Mouse (Mus musculus) hindbrain, embryonic 15.5 days (tissue): ENCODE results near the gene Gli1. TPM values are rescaled to one million over a fixed set of nuclear protein-coding genes. Genes with fewer than 3 reads are reported as not detected.
A peak's percentile ranks its signal among the peaks of the same experiment; 100 is the strongest.

Experiments used
- ATAC-seq: fragments of 200-750 bp; cut with Nextera tagmentation; 2 replicates; pipeline ENCODE4 v1.8.0; 2017; ENCODE audit warnings: low read depth, moderate number of reproducible peaks, moderate TSS enrichment; ENCODE audit not compliant: low FRiP score
- H3K27ac ChIP-seq: fragments of 300-500 bp; sonication (generic); replicated peaks from 2 replicates; pipeline ENCODE4 v1.5.1; 2015; ENCODE audit warnings: mild to moderate bottlenecking, inconsistent platforms
- H3K27me3 ChIP-seq: fragments of 300-500 bp; sonication (generic); 2 replicates; pipeline ENCODE4 v1.6.1; 2015; ENCODE audit warnings: control low read depth, inconsistent platforms
- H3K36me3 ChIP-seq: fragments of 300-500 bp; sonication (generic); 2 replicates; pipeline ENCODE4 v1.6.1; 2015; ENCODE audit warnings: control low read depth, inconsistent platforms
- H3K4me1 ChIP-seq: fragments of 300-500 bp; sonication (generic); replicated peaks from 2 replicates; pipeline ENCODE4 v1.6.1; 2015; ENCODE audit warnings: control low read depth, inconsistent platforms
- H3K4me2 ChIP-seq: fragments of 300-500 bp; sonication (generic); 2 replicates; pipeline ENCODE4 v1.6.1; 2015; ENCODE audit warnings: moderate library complexity, mild to moderate bottlenecking, inconsistent platforms
- H3K4me3 ChIP-seq: fragments of 300-500 bp; sonication (generic); 2 replicates; pipeline ENCODE4 v1.5.1; 2015; ENCODE audit warnings: mild to moderate bottlenecking, inconsistent platforms
- H3K9ac ChIP-seq: fragments of 300-500 bp; sonication (generic); 2 replicates; pipeline ENCODE4 v1.6.1; 2015; ENCODE audit warnings: inconsistent platforms
- H3K9me3 ChIP-seq: fragments of 300-500 bp; sonication (generic); 2 replicates; pipeline ENCODE4 v1.6.1; 2016; ENCODE audit warnings: control low read depth, inconsistent platforms
- WGBS: fragments of 180-500 bp; shearing (Covaris S2); methylation state at CpG from one replicate; pipeline ENCODE4 v1.1.7; 2015; 5-methylcytosine and 5-hydroxymethylcytosine counted together
- polyA plus RNA-seq: library from polyadenylated mRNA; unstranded; fragments of >200 nt; fragmentation: Nextera tagmentation; extraction: Ambion mirVana; gene quantifications from 2 replicates; pipeline ENCODE4 v1.2.1, GENCODE M21; 2015

Gene Gli1
- polyA plus RNA-seq, 1 experiment from 2014 or later: 2.0 TPM

- Histone ChIP-seq H3K4me1 (peaks cover 7% of the 10 kb centered on the region; the same call in 1 of the 2 replicates), H3K9ac (no peak overlapping the region), H3K36me3 (no peaks in the 10 kb centered on the region), H3K9me3 (no peaks in the 10 kb centered on the region), H3K27ac (no peak overlapping the region), H3K27me3 (0 out of 2 replicates have a peak, but pooled peaks cover 3% of the 10 kb centered on the region), H3K4me2 (no peak overlapping the region), H3K4me3 (no peak overlapping the region)
- WGBS: 48% methylated on average over 10 of the region's 10 CpGs
- no peak for ATAC-seq
Measured at GRCm38 (mm10) chr10:127355336-127355735, 13.6 kb upstream of the Gli1 start.

- no peak for ATAC-seq
- Histone ChIP-seq H3K4me1 (peaks cover 8% of the 10 kb centered on the region; the same call in 1 of the 2 replicates), H3K9ac (no peak within 1 kb of the TSS), H3K36me3 (no peaks in the 10 kb centered on the region), H3K4me2 (no peak within 1 kb of the TSS), H3K27me3 (0 out of 2 replicates have a peak, but pooled peaks cover 3% of the 10 kb centered on the region), H3K9me3 (no peaks in the 10 kb centered on the region), H3K4me3 (no peak within 1 kb of the TSS), H3K27ac (no peak within 1 kb of the TSS)
- 83% methylated on average over 18 of the region's 18 CpGs for WGBS
Measured at GRCm38 (mm10) chr10:127353909-127354895, 12.4 kb upstream of the Gli1 start, which contains the start of gene Inhbe. Gene Inhbe, minus strand, starts transcription at chr10:127354411.

GRCm38 (mm10) chr10:127352766-127353165 is 11.0 kb upstream of the Gli1 start:
- 92% methylated on average over 11 of the region's 11 CpGs for WGBS
- Histone ChIP-seq H3K4me3 (no peak overlapping the region), H3K9me3 (no peaks in the 10 kb centered on the region)

GRCm38 (mm10) chr10:127352187-127352586 is 10.4 kb upstream of the Gli1 start:
- Histone ChIP-seq H3K27ac (no peak overlapping the region), H3K9me3 (no peaks in the 10 kb centered on the region), H3K36me3 (no peaks in the 10 kb centered on the region), H3K27me3 (0 out of 2 replicates have a peak, but pooled peaks cover 3% of the 10 kb centered on the region), H3K4me3 (no peak overlapping the region), H3K4me1 (peaks cover 8% of the 10 kb centered on the region; the same call in 1 of the 2 replicates), H3K4me2 (no peak overlapping the region), H3K9ac (no peak overlapping the region)
- no peak for ATAC-seq
- 86% methylated on average over 9 of the region's 9 CpGs for WGBS

More at GRCm38 (mm10) chr10:127352766-127353165, 11.0 kb upstream of the Gli1 start:
- no peak overlapping the region for H3K9ac ChIP-seq
- 0 out of 2 replicates have a peak, but pooled peaks cover 3% of the 10 kb centered on the region for H3K27me3 ChIP-seq
- no peak overlapping the region for H3K4me2 ChIP-seq
- ATAC-seq: no peak
- no peak overlapping the region for H3K27ac ChIP-seq
- peaks cover 8% of the 10 kb centered on the region; the same call in 1 of the 2 replicates for H3K4me1 ChIP-seq
- H3K36me3 ChIP-seq: no peaks in the 10 kb centered on the region

GRCm38 (mm10) chr10:127351719-127352118 is 9.9 kb upstream of the Gli1 start:
- peak; percentile 52; the same call in 1 of the 2 replicates for ATAC-seq
- no peak overlapping the region for H3K4me3 ChIP-seq
- H3K4me1 ChIP-seq: peaks cover 8% of the 10 kb centered on the region; the same call in 1 of the 2 replicates
- no peak overlapping the region for H3K4me2 ChIP-seq
- H3K27me3 ChIP-seq: 0 out of 2 replicates have a peak, but pooled peaks cover 3% of the 10 kb centered on the region
- H3K36me3 ChIP-seq: no peaks in the 10 kb centered on the region
- H3K9me3 ChIP-seq: no peaks in the 10 kb centered on the region
- WGBS: 83% methylated on average over 8 of the region's 8 CpGs
- H3K9ac ChIP-seq: no peak overlapping the region
- no peak overlapping the region for H3K27ac ChIP-seq

- Histone ChIP-seq H3K4me1 (peaks cover 8% of the 10 kb centered on the region; the same call in 1 of the 2 replicates), H3K9ac (no peak overlapping the region), H3K4me3 (no peak overlapping the region), H3K27ac (no peak overlapping the region), H3K27me3 (0 out of 2 replicates have a peak, but pooled peaks cover 3% of the 10 kb centered on the region), H3K9me3 (no peaks in the 10 kb centered on the region), H3K4me2 (peak overlapping the region; percentile 50; the same call in 1 of the 2 replicates), H3K36me3 (no peaks in the 10 kb centered on the region)
- no peak for ATAC-seq
- WGBS: 86% methylated on average over 8 of the region's 8 CpGs
Measured at GRCm38 (mm10) chr10:127351285-127351595, 9.5 kb upstream of the Gli1 start.

GRCm38 (mm10) chr10:127350594-127351284 is 9.0 kb upstream of the Gli1 start:
- Histone ChIP-seq H3K9me3 (no peaks in the 10 kb centered on the region), H3K4me3 (no peak overlapping the region), H3K27me3 (0 out of 2 replicates have a peak, but pooled peaks cover 3% of the 10 kb centered on the region), H3K4me2 (peak overlapping the region; percentile 50), H3K36me3 (no peaks in the 10 kb centered on the region), H3K27ac (no peak overlapping the region), H3K4me1 (peaks cover 8% of the 10 kb centered on the region; the same call in 1 of the 2 replicates), H3K9ac (no peak overlapping the region)
- WGBS: 15% methylated on average over 24 of the region's 24 CpGs
- ATAC-seq: peak; percentile 72

GRCm38 (mm10) chr10:127349810-127350209 is 8.0 kb upstream of the Gli1 start:
- WGBS: 76% methylated on average over 8 of the region's 8 CpGs
- Histone ChIP-seq H3K4me2 (no peak overlapping the region), H3K4me1 (peaks cover 8% of the 10 kb centered on the region; the same call in 1 of the 2 replicates), H3K4me3 (no peak overlapping the region), H3K36me3 (no peaks in the 10 kb centered on the region), H3K27me3 (0 out of 2 replicates have a peak, but pooled peaks cover 3% of the 10 kb centered on the region), H3K9me3 (no peaks in the 10 kb centered on the region), H3K9ac (no peak overlapping the region), H3K27ac (no peak overlapping the region)
- ATAC-seq: no peak

- Histone ChIP-seq H3K4me3 (no peak overlapping the region), H3K27ac (no peak overlapping the region), H3K36me3 (no peaks in the 10 kb centered on the region), H3K27me3 (0 out of 2 replicates have a peak, but pooled peaks cover 2% of the 10 kb centered on the region), H3K9me3 (no peaks in the 10 kb centered on the region), H3K4me2 (no peak overlapping the region), H3K4me1 (peaks cover 8% of the 10 kb centered on the region; the same call in 1 of the 2 replicates), H3K9ac (no peak overlapping the region)
- 63% methylated on average over 4 of the region's 4 CpGs for WGBS
- ATAC-seq: no peak
Measured at GRCm38 (mm10) chr10:127348957-127349356, 7.2 kb upstream of the Gli1 start.

GRCm38 (mm10) chr10:127346173-127346572 is 4.4 kb upstream of the Gli1 start:
- H3K4me3 ChIP-seq: no peak overlapping the region
- no peak overlapping the region for H3K27ac ChIP-seq
- H3K4me1 ChIP-seq: peaks cover 21% of the 10 kb centered on the region
- WGBS: 82% methylated on average over 3 of the region's 3 CpGs
- no peak overlapping the region for H3K9ac ChIP-seq
- peaks cover 14% of the 10 kb centered on the region; the same call in 1 of the 2 replicates for H3K27me3 ChIP-seq
- no peak for ATAC-seq
- H3K9me3 ChIP-seq: no peaks in the 10 kb centered on the region
- H3K4me2 ChIP-seq: no peak overlapping the region
- no peaks in the 10 kb centered on the region for H3K36me3 ChIP-seq

- Histone ChIP-seq H3K9me3 (no peaks in the 10 kb centered on the region), H3K4me3 (no peak overlapping the region), H3K4me2 (no peak overlapping the region), H3K27ac (no peak overlapping the region), H3K36me3 (no peaks in the 10 kb centered on the region), H3K4me1 (peaks cover 34% of the 10 kb centered on the region), H3K27me3 (peaks cover 32% of the 10 kb centered on the region), H3K9ac (no peak overlapping the region)
- 72% methylated on average over 3 of the region's 3 CpGs for WGBS
- no peak for ATAC-seq
Measured at GRCm38 (mm10) chr10:127343029-127343428, 1.3 kb upstream of the Gli1 start.
